Mouse (Mus musculus): Measurements from ENCODE around the gene Acadl. TPM values are rescaled to one million over a fixed set of nuclear protein-coding genes. Genes with fewer than 3 reads are reported as not detected.
A peak's percentile ranks its signal among the peaks of the same experiment; 100 is the strongest.

The Acadl gene
- polyA plus RNA-seq (2015; fragmentation: Nextera tagmentation; extraction: Ambion mirVana) = 254 and 281 TPM in 2 replicates

- Histone ChIP-seq H3K27ac (peak within 1 kb of the TSS; percentile 98), H3K9ac (ENCODE audit: low read depth, low read length) (peak within 1 kb of the TSS; percentile 96), H3K36me3 (ENCODE audit: insufficient read depth, low read length) (no peaks in the 10 kb centered on the region), H3K4me3 (replicated peaks; ENCODE audit: low read depth, low read length) (peak within 1 kb of the TSS; percentile 96), H3K9me3 (replicated peaks; ENCODE audit: low read length) (no peaks in the 10 kb centered on the region), H3K4me1 (replicated peaks; ENCODE audit: insufficient read depth, low read length) (0 out of 2 replicates have a peak, but pooled peaks cover 3% of the 10 kb centered on the region), H3K27me3 (ENCODE audit: insufficient read depth, low read length) (no peaks in the 10 kb centered on the region), H3K4me2 (ENCODE audit: low read length) (peak within 1 kb of the TSS; percentile 70)
- DNase-seq (ENCODE audit: low spot score) (peak; percentile 82), ATAC-seq (replicated peaks; ENCODE audit: low FRiP score, low read depth) (peak; percentile 93)
- no peak for TF ChIP-seq CTCF (IDR thresholded peaks at IDR 0.05; ENCODE audit: low read depth)
- under 1% methylated on average over 76 of the region's 85 CpGs for WGBS
Measured at GRCm38 (mm10) chr1:66862712-66863511, at the start of gene Acadl. TSS of gene Acadl (minus strand) at chr1:66863277.

GRCm38 (mm10) chr1:66912305-66912704 is 49.2 kb upstream of the Acadl start:
- no peak for TF ChIP-seq CTCF (IDR thresholded peaks at IDR 0.05; ENCODE audit: low read depth)
- WGBS = 73% methylated on average over 1 of the region's 1 CpGs
- no peaks in the 10 kb centered on the region for H3K36me3 ChIP-seq (ENCODE audit: insufficient read depth, low read length)

GRCm38 (mm10) chr1:66902566-66902965 is 39.5 kb upstream of the Acadl start:
- Histone ChIP-seq H3K4me2 (ENCODE audit: low read length) (no peak overlapping the region), H3K36me3 (ENCODE audit: insufficient read depth, low read length) (no peaks in the 10 kb centered on the region), H3K9me3 (replicated peaks; ENCODE audit: low read length) (no peaks in the 10 kb centered on the region), H3K9ac (ENCODE audit: low read depth, low read length) (no peak overlapping the region), H3K27me3 (ENCODE audit: insufficient read depth, low read length) (no peaks in the 10 kb centered on the region), H3K4me1 (replicated peaks; ENCODE audit: insufficient read depth, low read length) (0 out of 2 replicates have a peak, but pooled peaks cover 2% of the 10 kb centered on the region), H3K27ac (no peak overlapping the region), H3K4me3 (replicated peaks; ENCODE audit: low read depth, low read length) (no peak overlapping the region)
- DNase-seq (ENCODE audit: low spot score) (no peak), ATAC-seq (replicated peaks; ENCODE audit: low FRiP score, low read depth) (no peak)
- no peak for TF ChIP-seq CTCF (IDR thresholded peaks at IDR 0.05; ENCODE audit: low read depth)
- WGBS = 77% methylated on average over 3 of the region's 3 CpGs

More at GRCm38 (mm10) chr1:66912305-66912704, 49.2 kb upstream of the Acadl start:
- H3K4me3 ChIP-seq (replicated peaks; ENCODE audit: low read depth, low read length) = no peak overlapping the region
- no peaks in the 10 kb centered on the region for H3K27me3 ChIP-seq (ENCODE audit: insufficient read depth, low read length)
- no peaks in the 10 kb centered on the region for H3K9me3 ChIP-seq (replicated peaks; ENCODE audit: low read length)
- H3K9ac ChIP-seq (ENCODE audit: low read depth, low read length) = no peak overlapping the region
- no peak for DNase-seq (ENCODE audit: low spot score)
- no peak for ATAC-seq (replicated peaks; ENCODE audit: low FRiP score, low read depth)
- H3K27ac ChIP-seq = no peak overlapping the region
- H3K4me1 ChIP-seq (replicated peaks; ENCODE audit: insufficient read depth, low read length) = no peaks in the 10 kb centered on the region
- no peak overlapping the region for H3K4me2 ChIP-seq (ENCODE audit: low read length)

GRCm38 (mm10) chr1:66900946-66901345 is 37.9 kb upstream of the Acadl start:
- Histone ChIP-seq H3K4me2 (ENCODE audit: low read length) (no peak overlapping the region), H3K36me3 (ENCODE audit: insufficient read depth, low read length) (no peaks in the 10 kb centered on the region), H3K4me3 (replicated peaks; ENCODE audit: low read depth, low read length) (no peak overlapping the region), H3K9ac (ENCODE audit: low read depth, low read length) (no peak overlapping the region), H3K27ac (no peak overlapping the region), H3K9me3 (replicated peaks; ENCODE audit: low read length) (no peaks in the 10 kb centered on the region), H3K4me1 (replicated peaks; ENCODE audit: insufficient read depth, low read length) (0 out of 2 replicates have a peak, but pooled peaks cover 5% of the 10 kb centered on the region), H3K27me3 (ENCODE audit: insufficient read depth, low read length) (no peaks in the 10 kb centered on the region)
- 64% methylated on average over 4 of the region's 4 CpGs for WGBS
- no peak for DNase-seq (ENCODE audit: low spot score)
- no peak for TF ChIP-seq CTCF (IDR thresholded peaks at IDR 0.05; ENCODE audit: low read depth)
- ATAC-seq (replicated peaks; ENCODE audit: low FRiP score, low read depth) = no peak

GRCm38 (mm10) chr1:66898261-66898660 is 35.2 kb upstream of the Acadl start:
- Histone ChIP-seq H3K36me3 (ENCODE audit: insufficient read depth, low read length) (no peaks in the 10 kb centered on the region), H3K27ac (no peak overlapping the region), H3K9me3 (replicated peaks; ENCODE audit: low read length) (no peaks in the 10 kb centered on the region), H3K9ac (ENCODE audit: low read depth, low read length) (no peak overlapping the region), H3K4me2 (ENCODE audit: low read length) (no peak overlapping the region), H3K27me3 (ENCODE audit: insufficient read depth, low read length) (no peaks in the 10 kb centered on the region), H3K4me3 (replicated peaks; ENCODE audit: low read depth, low read length) (no peak overlapping the region), H3K4me1 (replicated peaks; ENCODE audit: insufficient read depth, low read length) (0 out of 2 replicates have a peak, but pooled peaks cover 5% of the 10 kb centered on the region)
- 70% methylated on average over 7 of the region's 7 CpGs for WGBS
- TF ChIP-seq CTCF (IDR thresholded peaks at IDR 0.05; ENCODE audit: low read depth) = no peak
- no peak for DNase-seq (ENCODE audit: low spot score)
- no peak for ATAC-seq (replicated peaks; ENCODE audit: low FRiP score, low read depth)

GRCm38 (mm10) chr1:66896556-66896955 is 33.5 kb upstream of the Acadl start:
- H3K27ac ChIP-seq = no peak overlapping the region
- H3K9ac ChIP-seq (ENCODE audit: low read depth, low read length) = no peak overlapping the region
- H3K27me3 ChIP-seq (ENCODE audit: insufficient read depth, low read length) = no peaks in the 10 kb centered on the region
- TF ChIP-seq CTCF (IDR thresholded peaks at IDR 0.05; ENCODE audit: low read depth) = no peak
- H3K9me3 ChIP-seq (replicated peaks; ENCODE audit: low read length) = no peaks in the 10 kb centered on the region
- H3K36me3 ChIP-seq (ENCODE audit: insufficient read depth, low read length) = no peaks in the 10 kb centered on the region
- peak overlapping the region; percentile 11; the same call in 1 of the 2 replicates for H3K4me3 ChIP-seq (replicated peaks; ENCODE audit: low read depth, low read length)
- ATAC-seq (replicated peaks; ENCODE audit: low FRiP score, low read depth) = 0 out of 2 replicates have a peak, but pooled peaks have one; percentile 6
- 0 out of 2 replicates have a peak, but pooled peaks cover 5% of the 10 kb centered on the region for H3K4me1 ChIP-seq (replicated peaks; ENCODE audit: insufficient read depth, low read length)
- DNase-seq (ENCODE audit: low spot score) = no peak
- H3K4me2 ChIP-seq (ENCODE audit: low read length) = peak overlapping the region; percentile 52
- 32% methylated on average over 5 of the region's 5 CpGs for WGBS
